Mouse (Mus musculus): ENCODE results near the gene Rgsl1. TPM values are rescaled to one million over a fixed set of nuclear protein-coding genes. Genes with fewer than 3 reads are reported as not detected.

Gene Rgsl1
- polyA plus RNA-seq (2012; ENCODE audit: low replicate concordance) = not detected in 2 replicates

GRCm38 (mm10) chr1:153844042-153844441 lies at the start of gene Rgsl1:
Rgsl1 (minus strand) TSS chr1:153844142.

GRCm38 (mm10) chr1:153891442-153891841 lies 47.5 kb upstream of the Rgsl1 start, which contains the start of gene Teddm1a:
Teddm1a (plus strand) TSS chr1:153891742.

GRCm38 (mm10) chr1:153874045-153874444 lies 30.1 kb upstream of the Rgsl1 start, which contains the start of gene Teddm1b:
Teddm1b (plus strand) TSS chr1:153874345.

GRCm38 (mm10) chr1:153749211-153749801 lies 94.6 kb downstream of the Rgsl1 start, which contains the start of gene Rnasel:
Rnasel (plus strand) TSS chr1:153749426.

GRCm38 (mm10) chr1:153740145-153740544 lies 103.8 kb downstream of the Rgsl1 start, which contains the start of gene Rgs16:
Rgs16 (plus strand) TSS chr1:153740349.

Other genes with a start within 250 kb of the Rgsl1 start
- gene Rgs8, start 191.1 kb downstream of the Rgsl1 start, polyA plus RNA-seq (2012; ENCODE audit: low replicate concordance) = not detected in 2 replicates
- 0.93 and 1.3 TPM in 2 replicates for gene Rgs16, start 103.8 kb downstream of the Rgsl1 start, polyA plus RNA-seq (2012; ENCODE audit: low replicate concordance)
- 5.2 and 6.1 TPM in 2 replicates for gene Rnasel, start 94.7 kb downstream of the Rgsl1 start, polyA plus RNA-seq (2012; ENCODE audit: low replicate concordance)
- gene Teddm1b, start 30.2 kb upstream of the Rgsl1 start, polyA plus RNA-seq (2012; ENCODE audit: low replicate concordance) = not detected in 2 replicates
- not detected in 2 replicates for gene Teddm1a, start 47.6 kb upstream of the Rgsl1 start, polyA plus RNA-seq (2012; ENCODE audit: low replicate concordance)
- gene Glul, start 55.8 kb upstream of the Rgsl1 start, polyA plus RNA-seq (2012; ENCODE audit: low replicate concordance) = 10.3 and 64.9 TPM in 2 replicates
- gene Teddm2, start 56.1 kb upstream of the Rgsl1 start, polyA plus RNA-seq (2012; ENCODE audit: low replicate concordance) = 0.21 and 0.29 TPM in 2 replicates

Data from hematopoietic multipotent progenitor cell, adult 10-12 weeks (in vitro differentiated cells).